Mouse (Mus musculus): ENCODE data around the gene Edn2. TPM values are rescaled to one million over a fixed set of nuclear protein-coding genes. Genes with fewer than 3 reads are reported as not detected.

Gene Edn2
- polyA plus RNA-seq, 1 experiment from 2014 or later: 0.14 TPM

DNA sequence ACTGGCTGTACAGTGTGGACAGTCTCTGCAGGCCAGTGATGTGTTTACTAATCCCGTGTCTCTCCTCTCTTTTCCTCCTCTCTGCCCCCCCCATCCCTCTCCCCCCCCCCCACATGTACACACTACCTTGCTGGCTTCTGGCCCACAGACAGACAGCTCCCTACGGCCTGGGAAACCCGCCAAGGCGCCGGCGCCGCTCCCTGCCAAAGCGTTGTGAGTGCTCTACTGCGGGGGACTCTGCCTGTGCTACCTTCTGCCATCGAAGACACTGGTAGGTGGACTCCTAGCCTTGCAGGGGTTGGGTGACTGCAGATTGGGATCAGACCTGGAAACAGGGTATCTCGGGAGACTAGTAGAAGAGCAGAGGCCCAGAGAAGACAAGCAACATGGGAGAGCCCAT is 2.2 kb downstream of the Edn2 start:
- H3K9ac ChIP-seq (replicated peaks; ENCODE audit: low read length): no peak overlapping the region
- no peaks in the 10 kb centered on the region for H3K9me3 ChIP-seq (replicated peaks; ENCODE audit: control insufficient read depth, low read length)
- H3K27ac ChIP-seq (replicated peaks; ENCODE audit: low read depth, low read length): no peak overlapping the region
- H3K4me1 ChIP-seq (ENCODE audit: control insufficient read depth, insufficient read depth, low read length): no peaks in the 10 kb centered on the region
- H3K4me3 ChIP-seq (ENCODE audit: low read depth, low read length): no peak overlapping the region
- no peaks in the 10 kb centered on the region for H3K36me3 ChIP-seq (replicated peaks; ENCODE audit: control insufficient read depth, insufficient read depth, low read depth, low read length)
- 69% methylated on average over 11 of the region's 11 CpGs for WGBS
- DNase-seq (ENCODE audit: low spot score) (no peak), ATAC-seq (replicated peaks; ENCODE audit: insufficient number of reproducible peaks, low FRiP score, low TSS enrichment, low read depth) (no peak)
- no peaks in the 10 kb centered on the region; the same call in 1 of the 2 replicates for H3K27me3 ChIP-seq (ENCODE audit: control insufficient read depth, insufficient read depth, low read length)
- no peak overlapping the region for H3K4me2 ChIP-seq (ENCODE audit: low read depth, low read length)

DNA sequence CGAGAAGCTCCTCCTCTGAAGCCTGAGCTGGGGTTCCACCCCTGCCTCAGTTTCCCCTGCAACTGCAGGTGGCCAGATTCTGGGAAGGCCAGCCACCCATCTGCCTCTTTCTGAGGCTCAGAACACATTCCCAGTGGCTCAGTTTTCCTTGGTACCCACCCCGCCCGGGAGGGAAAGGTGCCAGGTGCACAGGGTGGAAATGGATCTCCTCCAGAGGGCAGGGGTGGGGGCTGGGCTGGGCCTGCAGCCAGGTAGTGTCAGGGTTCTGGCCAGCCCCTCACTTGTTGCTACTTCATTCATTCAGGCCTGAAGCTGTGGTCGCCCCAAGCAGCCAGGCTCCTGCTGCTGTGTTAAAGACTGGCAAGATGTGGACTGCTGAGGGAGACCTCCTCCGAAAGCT is 3.3 kb downstream of the Edn2 start:
- no peaks in the 10 kb centered on the region for H3K4me1 ChIP-seq (ENCODE audit: control insufficient read depth, insufficient read depth, low read length)
- no peak overlapping the region for H3K9ac ChIP-seq (replicated peaks; ENCODE audit: low read length)
- no peak overlapping the region for H3K4me2 ChIP-seq (ENCODE audit: low read depth, low read length)
- H3K4me3 ChIP-seq (ENCODE audit: low read depth, low read length): no peak overlapping the region
- H3K27ac ChIP-seq (replicated peaks; ENCODE audit: low read depth, low read length): no peak overlapping the region
- ATAC-seq (replicated peaks; ENCODE audit: insufficient number of reproducible peaks, low FRiP score, low TSS enrichment, low read depth) (no peak), DNase-seq (ENCODE audit: low spot score) (no peak)
- H3K36me3 ChIP-seq (replicated peaks; ENCODE audit: control insufficient read depth, insufficient read depth, low read depth, low read length): no peaks in the 10 kb centered on the region
- no peaks in the 10 kb centered on the region; the same call in 1 of the 2 replicates for H3K27me3 ChIP-seq (ENCODE audit: control insufficient read depth, insufficient read depth, low read length)
- WGBS: 85% methylated on average over 5 of the region's 5 CpGs
- no peaks in the 10 kb centered on the region for H3K9me3 ChIP-seq (replicated peaks; ENCODE audit: control insufficient read depth, low read length)

DNA sequence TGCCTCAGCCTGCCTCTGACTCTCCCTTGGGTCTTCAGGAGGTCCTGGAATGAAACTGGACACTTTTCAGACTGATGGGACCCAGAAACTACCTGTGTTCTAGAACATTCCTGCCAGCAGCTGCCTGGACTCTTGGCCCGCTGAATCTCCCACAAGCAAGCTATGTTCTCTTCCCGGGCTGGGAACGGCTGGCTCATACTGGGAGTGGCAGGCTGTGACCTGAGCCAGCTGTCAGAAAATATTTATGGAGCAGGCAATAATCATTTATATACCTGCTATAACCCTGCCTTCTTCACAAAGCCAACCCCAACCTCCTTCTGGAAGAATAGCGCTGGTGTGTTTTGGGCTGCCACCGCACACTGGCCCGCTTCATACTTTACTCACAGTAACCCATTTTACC is 6.8 kb downstream of the Edn2 start:
- no peak for ATAC-seq (replicated peaks; ENCODE audit: insufficient number of reproducible peaks, low FRiP score, low TSS enrichment, low read depth)
- Histone ChIP-seq H3K27me3 (ENCODE audit: control insufficient read depth, insufficient read depth, low read length) (no peaks in the 10 kb centered on the region), H3K27ac (replicated peaks; ENCODE audit: low read depth, low read length) (no peak overlapping the region), H3K4me3 (ENCODE audit: low read depth, low read length) (no peak overlapping the region), H3K9ac (replicated peaks; ENCODE audit: low read length) (no peak overlapping the region), H3K4me1 (ENCODE audit: control insufficient read depth, insufficient read depth, low read length) (no peaks in the 10 kb centered on the region), H3K36me3 (replicated peaks; ENCODE audit: control insufficient read depth, insufficient read depth, low read depth, low read length) (no peaks in the 10 kb centered on the region), H3K4me2 (ENCODE audit: low read depth, low read length) (no peak overlapping the region), H3K9me3 (replicated peaks; ENCODE audit: control insufficient read depth, low read length) (no peaks in the 10 kb centered on the region)
- no peak for DNase-seq (ENCODE audit: low spot score)
- 94% methylated on average over 6 of the region's 6 CpGs for WGBS

DNA sequence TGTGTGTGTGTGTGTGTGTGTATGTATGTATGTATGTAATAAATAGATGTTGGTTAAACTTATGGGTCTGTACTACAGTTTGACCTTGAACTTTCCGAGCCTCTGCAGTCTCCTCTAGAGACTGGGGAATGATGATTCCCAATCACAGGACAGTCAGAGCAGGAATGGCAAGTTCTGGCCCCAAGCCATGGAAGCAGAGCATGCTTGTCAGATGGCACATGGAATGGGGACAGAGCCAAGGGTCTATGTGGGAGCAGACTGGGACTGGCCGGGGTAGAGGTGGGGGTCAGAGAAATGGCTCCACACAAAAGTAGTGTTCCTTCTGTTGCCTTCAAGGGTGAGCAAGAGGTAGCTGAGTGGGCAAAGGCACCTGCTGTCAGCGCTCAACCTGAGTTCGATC is 7.3 kb downstream of the Edn2 start:
- H3K9ac ChIP-seq (replicated peaks; ENCODE audit: low read length): no peak overlapping the region
- no peaks in the 10 kb centered on the region for H3K36me3 ChIP-seq (replicated peaks; ENCODE audit: control insufficient read depth, insufficient read depth, low read depth, low read length)
- no peak for ATAC-seq (replicated peaks; ENCODE audit: insufficient number of reproducible peaks, low FRiP score, low TSS enrichment, low read depth)
- H3K4me1 ChIP-seq (ENCODE audit: control insufficient read depth, insufficient read depth, low read length): no peaks in the 10 kb centered on the region
- H3K4me2 ChIP-seq (ENCODE audit: low read depth, low read length): no peak overlapping the region
- no peaks in the 10 kb centered on the region for H3K9me3 ChIP-seq (replicated peaks; ENCODE audit: control insufficient read depth, low read length)
- no peak for DNase-seq (ENCODE audit: low spot score)
- H3K27me3 ChIP-seq (ENCODE audit: control insufficient read depth, insufficient read depth, low read length): no peaks in the 10 kb centered on the region
- H3K4me3 ChIP-seq (ENCODE audit: low read depth, low read length): no peak overlapping the region
- WGBS: 91% methylated on average over 4 of the region's 4 CpGs
- no peak overlapping the region for H3K27ac ChIP-seq (replicated peaks; ENCODE audit: low read depth, low read length)

DNA sequence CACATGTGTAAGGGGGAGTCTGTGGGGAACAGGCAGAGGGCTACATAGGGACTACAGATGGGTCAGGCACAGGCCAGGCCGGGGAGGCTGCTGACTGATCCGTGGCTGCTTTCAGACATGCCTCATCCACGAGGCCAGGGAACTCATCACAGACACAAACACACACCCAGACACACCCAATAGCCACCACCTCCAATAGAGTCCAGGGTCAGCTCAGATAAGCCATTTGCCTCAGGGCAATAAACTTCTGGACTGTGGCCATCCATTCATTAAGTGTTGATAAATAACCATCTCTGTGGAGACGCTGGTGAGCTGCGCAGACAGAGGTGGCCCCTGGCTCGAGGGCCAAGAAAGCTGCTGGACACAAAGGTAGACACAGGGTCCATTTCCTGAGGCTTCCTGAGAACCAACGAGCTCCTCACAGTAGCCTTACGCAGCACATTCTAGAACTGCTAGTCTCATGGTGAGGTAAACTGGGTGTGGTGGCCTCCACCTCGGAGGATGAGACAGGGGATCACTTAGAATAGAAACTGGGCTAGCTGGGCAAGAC is 9.5 kb downstream of the Edn2 start:
- 65% methylated on average over 9 of the region's 9 CpGs for WGBS
- no peak for DNase-seq (ENCODE audit: low spot score)
- H3K9me3 ChIP-seq (replicated peaks; ENCODE audit: control insufficient read depth, low read length): no peaks in the 10 kb centered on the region
- no peak for ATAC-seq (replicated peaks; ENCODE audit: insufficient number of reproducible peaks, low FRiP score, low TSS enrichment, low read depth)
- H3K4me2 ChIP-seq (ENCODE audit: low read depth, low read length): no peak overlapping the region
- H3K4me3 ChIP-seq (ENCODE audit: low read depth, low read length): no peak overlapping the region
- H3K4me1 ChIP-seq (ENCODE audit: control insufficient read depth, insufficient read depth, low read length): no peaks in the 10 kb centered on the region
- H3K27me3 ChIP-seq (ENCODE audit: control insufficient read depth, insufficient read depth, low read length): no peaks in the 10 kb centered on the region
- no peak overlapping the region for H3K27ac ChIP-seq (replicated peaks; ENCODE audit: low read depth, low read length)
- no peaks in the 10 kb centered on the region for H3K36me3 ChIP-seq (replicated peaks; ENCODE audit: control insufficient read depth, insufficient read depth, low read depth, low read length)
- H3K9ac ChIP-seq (replicated peaks; ENCODE audit: low read length): no peak overlapping the region

DNA sequence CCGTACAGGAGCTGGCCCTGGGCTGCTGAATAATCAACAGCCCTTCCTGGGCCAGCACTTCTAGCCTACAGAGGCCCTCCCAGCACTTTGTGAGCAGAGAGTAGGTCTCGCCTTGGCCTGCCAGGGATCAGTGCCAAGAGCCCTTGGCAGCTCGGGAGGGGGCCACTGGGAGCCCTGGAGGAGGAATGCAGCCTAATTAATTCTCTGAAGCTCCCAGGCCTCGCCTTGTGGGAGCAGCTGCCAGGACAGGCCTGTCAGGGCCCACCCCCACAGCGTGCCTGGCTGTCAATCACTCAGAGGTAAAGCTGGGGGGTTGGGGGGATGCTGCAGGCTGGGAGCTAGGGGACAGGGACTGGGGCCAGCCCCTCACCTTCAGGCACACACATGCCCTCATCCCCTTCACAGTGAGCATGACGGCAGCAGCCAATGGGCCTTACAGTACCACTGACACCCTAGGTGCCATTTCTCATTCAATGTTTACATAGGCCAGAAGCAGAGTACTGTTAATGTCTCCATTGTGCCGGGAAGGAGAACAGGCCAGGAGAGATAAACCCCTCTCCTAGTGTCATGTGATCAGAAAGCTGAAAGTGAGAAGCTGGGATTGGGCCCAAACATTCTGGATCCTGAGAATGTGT is 11.2 kb downstream of the Edn2 start:
- DNase-seq (ENCODE audit: low spot score): peak; percentile 15
- H3K4me1 ChIP-seq (ENCODE audit: control insufficient read depth, insufficient read depth, low read length): no peaks in the 10 kb centered on the region
- H3K9ac ChIP-seq (replicated peaks; ENCODE audit: low read length): no peak overlapping the region
- no peak overlapping the region for H3K27ac ChIP-seq (replicated peaks; ENCODE audit: low read depth, low read length)
- H3K4me2 ChIP-seq (ENCODE audit: low read depth, low read length): no peak overlapping the region
- H3K36me3 ChIP-seq (replicated peaks; ENCODE audit: control insufficient read depth, insufficient read depth, low read depth, low read length): no peaks in the 10 kb centered on the region
- ATAC-seq (replicated peaks; ENCODE audit: insufficient number of reproducible peaks, low FRiP score, low TSS enrichment, low read depth): peak; percentile 70
- no peaks in the 10 kb centered on the region for H3K9me3 ChIP-seq (replicated peaks; ENCODE audit: control insufficient read depth, low read length)
- no peak overlapping the region for H3K4me3 ChIP-seq (ENCODE audit: low read depth, low read length)
- 24% methylated on average over 7 of the region's 7 CpGs for WGBS
- H3K27me3 ChIP-seq (ENCODE audit: control insufficient read depth, insufficient read depth, low read length): no peaks in the 10 kb centered on the region

DNA sequence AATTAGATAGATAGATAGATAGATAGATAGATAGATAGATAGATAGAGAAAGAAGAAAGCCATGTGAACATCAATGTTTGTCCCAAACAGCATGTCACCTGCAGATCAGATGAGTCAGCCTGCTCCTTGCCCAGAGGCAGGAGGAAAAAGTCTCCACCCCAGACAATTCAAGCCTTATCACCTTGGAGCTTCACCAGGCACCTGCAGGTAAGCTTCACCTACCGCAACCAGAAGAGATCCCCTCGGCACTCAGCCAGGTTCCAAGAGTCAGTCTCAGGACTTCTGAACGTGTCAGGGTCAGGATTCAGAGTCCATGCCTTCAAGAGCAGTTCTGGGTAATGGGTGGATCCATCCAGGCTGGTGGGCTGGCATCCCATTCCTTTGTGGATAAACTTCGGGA is 18.1 kb downstream of the Edn2 start:
- Histone ChIP-seq H3K9me3 (replicated peaks; ENCODE audit: control insufficient read depth, low read length) (no peaks in the 10 kb centered on the region), H3K27me3 (ENCODE audit: control insufficient read depth, insufficient read depth, low read length) (no peaks in the 10 kb centered on the region), H3K9ac (replicated peaks; ENCODE audit: low read length) (no peak overlapping the region), H3K27ac (replicated peaks; ENCODE audit: low read depth, low read length) (no peak overlapping the region), H3K4me3 (ENCODE audit: low read depth, low read length) (no peak overlapping the region), H3K4me1 (ENCODE audit: control insufficient read depth, insufficient read depth, low read length) (no peaks in the 10 kb centered on the region), H3K36me3 (replicated peaks; ENCODE audit: control insufficient read depth, insufficient read depth, low read depth, low read length) (no peaks in the 10 kb centered on the region), H3K4me2 (ENCODE audit: low read depth, low read length) (no peak overlapping the region)
- DNase-seq (ENCODE audit: low spot score) (no peak), ATAC-seq (replicated peaks; ENCODE audit: insufficient number of reproducible peaks, low FRiP score, low TSS enrichment, low read depth) (no peak)
- 73% methylated on average over 4 of the region's 4 CpGs for WGBS

DNA sequence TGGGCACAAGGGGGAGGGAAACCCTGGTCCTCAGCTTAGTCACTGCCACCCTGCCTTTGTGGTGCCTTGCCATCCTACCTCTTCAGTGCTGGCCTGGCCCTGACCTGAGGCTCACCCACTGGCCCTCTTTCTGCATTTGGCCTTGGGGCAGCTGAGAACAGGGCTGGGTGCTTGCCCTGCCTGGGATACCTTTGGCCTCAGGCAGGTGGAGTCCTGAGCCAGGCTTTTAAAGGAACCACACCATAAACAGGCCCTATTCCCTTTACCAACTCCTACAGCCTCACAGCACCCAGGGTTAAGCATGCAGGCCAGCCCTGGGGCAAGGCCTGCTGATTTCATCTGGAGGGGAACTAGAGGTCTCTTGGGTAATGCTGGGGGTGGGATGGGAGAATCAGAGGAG is 19.5 kb downstream of the Edn2 start:
- H3K4me3 ChIP-seq (ENCODE audit: low read depth, low read length): no peak overlapping the region
- DNase-seq (ENCODE audit: low spot score): no peak
- no peak for ATAC-seq (replicated peaks; ENCODE audit: insufficient number of reproducible peaks, low FRiP score, low TSS enrichment, low read depth)
- no peak overlapping the region for H3K27ac ChIP-seq (replicated peaks; ENCODE audit: low read depth, low read length)
- H3K36me3 ChIP-seq (replicated peaks; ENCODE audit: control insufficient read depth, insufficient read depth, low read depth, low read length): no peaks in the 10 kb centered on the region
- no peaks in the 10 kb centered on the region for H3K4me1 ChIP-seq (ENCODE audit: control insufficient read depth, insufficient read depth, low read length)
- H3K4me2 ChIP-seq (ENCODE audit: low read depth, low read length): no peak overlapping the region
- H3K27me3 ChIP-seq (ENCODE audit: control insufficient read depth, insufficient read depth, low read length): no peaks in the 10 kb centered on the region
- H3K9me3 ChIP-seq (replicated peaks; ENCODE audit: control insufficient read depth, low read length): no peaks in the 10 kb centered on the region
- H3K9ac ChIP-seq (replicated peaks; ENCODE audit: low read length): no peak overlapping the region
